Mouse (Mus musculus) hindbrain, embryonic 14.5 days (tissue): Measurements from ENCODE around the gene Tprn. TPM values are rescaled to one million over a fixed set of nuclear protein-coding genes. Genes with fewer than 3 reads are reported as not detected.

ENCODE experiments used
- ATAC-seq: fragments of 200-750 bp; cut with Nextera tagmentation; 2 replicates; pipeline ENCODE4 v1.8.0; 2017; ENCODE audit warnings: moderate number of reproducible peaks, mild to moderate bottlenecking, moderate TSS enrichment, moderate library complexity; ENCODE audit not compliant: low FRiP score
- DNase-seq: peaks from one replicate; pipeline ENCODE4 v3.0.0-alpha.2; 2015; ENCODE audit warnings: low spot score
- H3K27ac ChIP-seq: fragments of 300-500 bp; sonication (generic); 2 replicates; pipeline ENCODE4 v1.5.1; 2014; ENCODE audit warnings: mild to moderate bottlenecking, moderate library complexity
- H3K27me3 ChIP-seq: fragments of 300-500 bp; sonication (generic); 2 replicates; pipeline ENCODE4 v1.6.1; 2014; ENCODE audit warnings: mild to moderate bottlenecking, low read length, mixed read lengths; ENCODE audit not compliant: control insufficient read depth, insufficient read depth
- H3K36me3 ChIP-seq: fragments of 300-500 bp; sonication (generic); replicated peaks from 2 replicates; pipeline ENCODE4 v1.6.1; 2014; ENCODE audit not compliant: control insufficient read depth, insufficient read depth
- H3K4me1 ChIP-seq: fragments of 300-500 bp; sonication (generic); replicated peaks from 2 replicates; pipeline ENCODE4 v1.6.1; 2014; ENCODE audit warnings: antibody characterized with exemption, low read length, mixed read lengths; ENCODE audit not compliant: control insufficient read depth, insufficient read depth
- H3K4me2 ChIP-seq: fragments of 300-500 bp; sonication (generic); replicated peaks from 2 replicates; pipeline ENCODE4 v1.6.1; 2014; ENCODE audit warnings: mild to moderate bottlenecking, moderate library complexity
- H3K4me3 ChIP-seq: fragments of 300-500 bp; sonication (generic); replicated peaks from 2 replicates; pipeline ENCODE4 v1.5.1; 2014; ENCODE audit warnings: mild to moderate bottlenecking, low read length
- H3K9ac ChIP-seq: fragments of 300-500 bp; sonication (generic); 2 replicates; pipeline ENCODE4 v1.6.1; 2014
- H3K9me3 ChIP-seq: fragments of 300-500 bp; sonication (generic); 2 replicates; pipeline ENCODE4 v1.6.1; 2016; ENCODE audit warnings: low read length; ENCODE audit not compliant: control insufficient read depth
- WGBS: fragments of 180-500 bp; shearing (Covaris S2); extraction: QIAGEN DNeasy Blood & Tissue Kit; methylation state at CpG from one replicate; pipeline ENCODE4 v1.1.7; 2014; 5-methylcytosine and 5-hydroxymethylcytosine counted together
- polyA plus RNA-seq: library from polyadenylated mRNA; unstranded; fragments of >200 nt; fragmentation: Nextera tagmentation; extraction: Ambion mirVana; gene quantifications from 2 replicates; pipeline ENCODE4 v1.2.1, GENCODE M21; 2014

The Tprn gene
- polyA plus RNA-seq, 1 experiment from 2014 or later: 14.7 TPM

- H3K4me2 ChIP-seq: no peak overlapping the region
- 57% methylated on average over 10 of the region's 10 CpGs for WGBS
- H3K36me3 ChIP-seq: peaks cover 71% of the 10 kb centered on the region
- H3K27ac ChIP-seq: no peak overlapping the region
- H3K27me3 ChIP-seq: peaks cover 97% of the 10 kb centered on the region
- H3K9ac ChIP-seq: no peak overlapping the region
- no peaks in the 10 kb centered on the region for H3K9me3 ChIP-seq
- no peak for DNase-seq
- no peak overlapping the region for H3K4me3 ChIP-seq
- H3K4me1 ChIP-seq: peaks cover 5% of the 10 kb centered on the region
- ATAC-seq: no peak
Measured at GRCm38 (mm10) chr2:25310180-25310579, 47.8 kb downstream of the Tprn start.

- H3K36me3 ChIP-seq: peaks cover 71% of the 10 kb centered on the region
Measured at GRCm38 (mm10) chr2:25310969-25311368, 48.6 kb downstream of the Tprn start.

GRCm38 (mm10) chr2:25311491-25311891 is 49.1 kb downstream of the Tprn start:
- peaks cover 92% of the 10 kb centered on the region for H3K27me3 ChIP-seq

More at GRCm38 (mm10) chr2:25310969-25311368, 48.6 kb downstream of the Tprn start:
- H3K27ac ChIP-seq: no peak overlapping the region
- DNase-seq: no peak
- H3K9me3 ChIP-seq: no peaks in the 10 kb centered on the region
- ATAC-seq: no peak
- no peak overlapping the region for H3K9ac ChIP-seq
- peaks cover 97% of the 10 kb centered on the region for H3K27me3 ChIP-seq
- H3K4me2 ChIP-seq: no peak overlapping the region
- 4% methylated on average over 22 of the region's 22 CpGs for WGBS
- no peak overlapping the region for H3K4me3 ChIP-seq
- no peaks in the 10 kb centered on the region for H3K4me1 ChIP-seq

GRCm38 (mm10) chr2:25318119-25318966 is 55.9 kb downstream of the Tprn start:
- 5% methylated on average over 31 of the region's 31 CpGs for WGBS
- DNase-seq (peak; percentile 48), ATAC-seq (peak; percentile 65)
- Histone ChIP-seq H3K9me3 (no peaks in the 10 kb centered on the region), H3K27me3 (peaks cover 59% of the 10 kb centered on the region), H3K9ac (peak overlapping the region; percentile 72), H3K36me3 (peaks cover 11% of the 10 kb centered on the region), H3K27ac (peak overlapping the region; percentile 84), H3K4me3 (peak overlapping the region; percentile 48), H3K4me1 (0 out of 2 replicates have a peak, but pooled peaks cover 7% of the 10 kb centered on the region), H3K4me2 (peak overlapping the region; percentile 64)

More at GRCm38 (mm10) chr2:25311491-25311891, 49.1 kb downstream of the Tprn start:
- Histone ChIP-seq H3K27ac (no peak overlapping the region), H3K4me1 (no peaks in the 10 kb centered on the region), H3K4me3 (no peak overlapping the region), H3K9me3 (no peaks in the 10 kb centered on the region), H3K4me2 (no peak overlapping the region), H3K36me3 (peaks cover 71% of the 10 kb centered on the region), H3K9ac (no peak overlapping the region)
- no peak for DNase-seq
- ATAC-seq: no peak
- WGBS: 10% methylated on average over 11 of the region's 11 CpGs

- ATAC-seq (peak; percentile 91), DNase-seq (peak; percentile 93)
- peak within 1 kb of the TSS; percentile 84 for H3K27ac ChIP-seq
- peak within 1 kb of the TSS; percentile 64 for H3K4me2 ChIP-seq
- H3K4me1 ChIP-seq: 0 out of 2 replicates have a peak, but pooled peaks cover 7% of the 10 kb centered on the region
- H3K9ac ChIP-seq: peak within 1 kb of the TSS; percentile 72
- peaks cover 50% of the 10 kb centered on the region for H3K27me3 ChIP-seq
- WGBS: 9% methylated on average over 58 of the region's 58 CpGs
- no peaks in the 10 kb centered on the region for H3K9me3 ChIP-seq
- peak within 1 kb of the TSS; percentile 48 for H3K4me3 ChIP-seq
- H3K36me3 ChIP-seq: peaks cover 7% of the 10 kb centered on the region
Measured at GRCm38 (mm10) chr2:25318971-25319773, 56.8 kb downstream of the Tprn start, which contains the start of gene Grin1. Grin1 (minus strand) TSS chr2:25319187.

Other genes starting within 250 kb of the Tprn start
- gene Nsmf, start 208.3 kb upstream of the Tprn start, polyA plus RNA-seq: 117 and 126 TPM in 2 replicates
- 0.21 TPM in 1 of 2 replicates, not detected in the other for gene Entpd8, start 182.3 kb upstream of the Tprn start, polyA plus RNA-seq
- not detected in 2 replicates for gene Noxa1, start 167.5 kb upstream of the Tprn start, polyA plus RNA-seq
- gene Nrarp, start 81.9 kb upstream of the Tprn start, polyA plus RNA-seq: 15.6 and 19.9 TPM in 2 replicates
- gene Tor4a, start 65.7 kb upstream of the Tprn start, polyA plus RNA-seq: 2.0 and 2.2 TPM in 2 replicates
- gene Nelfb, start 51.1 kb upstream of the Tprn start, polyA plus RNA-seq: 88.0 and 91.6 TPM in 2 replicates
- gene Stpg3, start 48.0 kb upstream of the Tprn start, polyA plus RNA-seq: not detected in 2 replicates
- not detected in 2 replicates for gene Fam166a, start 43.9 kb upstream of the Tprn start, polyA plus RNA-seq
- gene Tubb4b, start 37.9 kb upstream of the Tprn start, polyA plus RNA-seq: 382 and 411 TPM in 2 replicates
- gene Slc34a3, start 28.3 kb upstream of the Tprn start, polyA plus RNA-seq: not detected in 2 replicates
- gene Rnf224, start 25.8 kb upstream of the Tprn start, polyA plus RNA-seq: not detected in 2 replicates
- gene Rnf208, start 20.4 kb upstream of the Tprn start, polyA plus RNA-seq: 166 and 177 TPM in 2 replicates
- 0.59 TPM in 1 of 2 replicates, not detected in the other for gene Cysrt1, start 20.2 kb upstream of the Tprn start, polyA plus RNA-seq
- 2.9 and 5.3 TPM in 2 replicates for gene AL732309.1, start 15.8 kb upstream of the Tprn start, polyA plus RNA-seq
- gene Tmem203, start 7.2 kb upstream of the Tprn start, polyA plus RNA-seq: 9.8 and 12.5 TPM in 2 replicates
- gene Ssna1, start 9.8 kb downstream of the Tprn start, polyA plus RNA-seq: 175 and 190 TPM in 2 replicates
- gene Anapc2, start 9.9 kb downstream of the Tprn start, polyA plus RNA-seq: 113 and 114 TPM in 2 replicates
- gene Tmem210, start 25.5 kb downstream of the Tprn start, polyA plus RNA-seq: not detected in 2 replicates
- not detected in 2 replicates for gene Lrrc26, start 27.3 kb downstream of the Tprn start, polyA plus RNA-seq
- gene Grin1, start 56.6 kb downstream of the Tprn start, polyA plus RNA-seq: 57.2 and 68.4 TPM in 2 replicates
- 51.6 and 66.0 TPM in 2 replicates for gene Man1b1, start 69.7 kb downstream of the Tprn start, polyA plus RNA-seq
- gene Dpp7, start 93.7 kb downstream of the Tprn start, polyA plus RNA-seq: 21.5 and 24.7 TPM in 2 replicates
- 6.3 and 6.8 TPM in 2 replicates for gene Uap1l1, start 103.1 kb downstream of the Tprn start, polyA plus RNA-seq
- gene Sapcd2, start 109.7 kb downstream of the Tprn start, polyA plus RNA-seq: 10.0 and 10.8 TPM in 2 replicates
- 2.6 and 3.3 TPM in 2 replicates for gene Entpd2, start 133.3 kb downstream of the Tprn start, polyA plus RNA-seq
- gene Npdc1, start 136.7 kb downstream of the Tprn start, polyA plus RNA-seq: 365 and 378 TPM in 2 replicates
- gene Fut7, start 160.6 kb downstream of the Tprn start, polyA plus RNA-seq: 0.37 TPM in 1 of 2 replicates, not detected in the other
- gene Abca2, start 166.1 kb downstream of the Tprn start, polyA plus RNA-seq: 15.6 and 17.3 TPM in 2 replicates
- 2.2 and 2.6 TPM in 2 replicates for gene Clic3, start 194.2 kb downstream of the Tprn start, polyA plus RNA-seq
- 93.1 and 109 TPM in 2 replicates for gene Paxx, start 198.5 kb downstream of the Tprn start, polyA plus RNA-seq
- 230 and 390 TPM in 2 replicates for gene Ptgds, start 207.4 kb downstream of the Tprn start, polyA plus RNA-seq
- not detected in 2 replicates for gene Lcn12, start 231.3 kb downstream of the Tprn start, polyA plus RNA-seq
- 116 and 118 TPM in 2 replicates for gene Fbxw5, start 238.1 kb downstream of the Tprn start, polyA plus RNA-seq
- gene C8g, start 239.1 kb downstream of the Tprn start, polyA plus RNA-seq: 4.1 and 5.5 TPM in 2 replicates